Mouse (Mus musculus) heart, adult 2 months (tissue): ENCODE measurements around the gene Vps35l. TPM values are rescaled to one million over a fixed set of nuclear protein-coding genes. Genes with fewer than 3 reads are reported as not detected.

Source experiments
- DNase-seq, 2 experiments: peaks; one replicate each; pipeline ENCODE4 v3.0.0; 2021
- H3K27ac ChIP-seq: fragments of 200-600 bp; 2 replicates; pipeline ENCODE4 v1.8.1; 2022
- H3K27me3 ChIP-seq: fragments of 200-500 bp; 2 replicates; pipeline ENCODE4 v1.6.1; 2012; ENCODE audit warnings: mild to moderate bottlenecking, low read length, inconsistent platforms, mixed read lengths; ENCODE audit not compliant: control insufficient read depth, insufficient read depth
- H3K36me3 ChIP-seq: fragments of 200-500 bp; 2 replicates; pipeline ENCODE4 v1.6.1; 2012; ENCODE audit warnings: low read length, inconsistent platforms; ENCODE audit not compliant: control insufficient read depth, insufficient read depth
- H3K4me1 ChIP-seq: fragments of 200-500 bp; 2 replicates; pipeline ENCODE4 v1.6.1; 2011; ENCODE audit warnings: low read length; ENCODE audit not compliant: control insufficient read depth, insufficient read depth
- H3K4me3 ChIP-seq: fragments of 200-600 bp; 2 replicates; pipeline ENCODE4 v1.8.1; 2022
- H3K79me2 ChIP-seq: fragments of 200-500 bp; replicated peaks from 2 replicates; pipeline ENCODE4 v1.6.1; 2012; ENCODE audit warnings: mild to moderate bottlenecking, inconsistent platforms, low read length, moderate library complexity, mixed read lengths; ENCODE audit not compliant: control insufficient read depth, insufficient read depth
- H3K9ac ChIP-seq: fragments of 200-500 bp; 2 replicates; pipeline ENCODE4 v1.6.1; 2012; ENCODE audit warnings: low read depth, mild to moderate bottlenecking, control low read depth, inconsistent platforms, low read length, mixed read lengths
- CTCF ChIP-seq: fragments of 200-600 bp; IDR thresholded peaks from 2 replicates; pipeline ENCODE4 v1.8.1; 2022; ENCODE audit warnings: antibody characterized with exemption, mild to moderate bottlenecking, moderate library complexity
- EP300 ChIP-seq: fragments of 200-500 bp; IDR thresholded peaks from 2 replicates; pipeline ENCODE4 v1.6.1; 2011; ENCODE audit warnings: low read depth, low read length, control low read depth; ENCODE audit not compliant: insufficient read depth
- POLR2A ChIP-seq: fragments of 200-500 bp; IDR thresholded peaks from 2 replicates; pipeline ENCODE4 v1.6.1; 2011; ENCODE audit warnings: mild to moderate bottlenecking, low read depth, low read length, control low read depth; ENCODE audit not compliant: insufficient read depth
- WGBS: fragments of 180-500 bp; shearing (Covaris S2); methylation state at CpG from one replicate; pipeline ENCODE4 v1.1.7; 2018; 5-methylcytosine and 5-hydroxymethylcytosine counted together
- intact Hi-C: fragments of 180-260 bp; cut with DNase I; formaldehyde crosslinking; loops from one replicate; pipeline ENCODE4 v1.15.1; 2025
- polyA plus RNA-seq: library from polyadenylated mRNA; depleted of rRNA; stranded (reverse); fragments of >200 nt; gene quantifications from 2 replicates; pipeline ENCODE4 v1.2.3, GENCODE M21; 2012
- total RNA-seq, 2 experiments: library from RNA; stranded (reverse); gene quantifications; 2 replicates each; pipeline ENCODE4 v1.2.3; 2021

Vps35l gene
- total and polyA plus RNA-seq, 3 experiments = 21.0 to 26.5 (median 21.7) TPM

DNA sequence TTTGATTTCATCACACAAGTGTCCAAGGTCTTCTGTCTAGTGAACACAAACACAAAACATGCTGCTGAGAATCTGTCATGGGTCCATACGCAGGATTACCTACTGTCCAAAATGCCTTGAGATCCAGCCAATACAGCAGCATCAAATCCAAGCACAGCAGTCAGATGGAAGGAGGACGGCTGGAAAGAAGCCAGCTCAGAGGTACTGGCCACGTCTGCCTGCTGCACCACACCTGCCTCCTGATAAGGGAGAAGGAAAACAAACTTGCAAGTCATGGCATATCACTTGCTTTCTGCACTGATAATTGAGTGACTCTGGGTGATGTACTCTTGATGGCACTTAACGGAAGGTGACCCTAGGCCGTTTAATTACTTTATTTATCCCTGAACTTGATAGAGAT is 105.1 kb downstream of the Vps35l start:
- Histone ChIP-seq H3K4me1 (peaks cover 5% of the 10 kb centered on the region), H3K9ac (no peak overlapping the region), H3K36me3 (peaks cover 5% of the 10 kb centered on the region), H3K4me3 (no peak overlapping the region), H3K27ac (no peak overlapping the region), H3K27me3 (no peaks in the 10 kb centered on the region), H3K79me2 (no peaks in the 10 kb centered on the region)
- 59% methylated on average over 5 of the region's 5 CpGs for WGBS
- no peak for DNase-seq
- intact Hi-C loops = no loop called here
- TF ChIP-seq CTCF = no peak
- no peak for TF ChIP-seq POLR2A
- no peak for TF ChIP-seq EP300

DNA sequence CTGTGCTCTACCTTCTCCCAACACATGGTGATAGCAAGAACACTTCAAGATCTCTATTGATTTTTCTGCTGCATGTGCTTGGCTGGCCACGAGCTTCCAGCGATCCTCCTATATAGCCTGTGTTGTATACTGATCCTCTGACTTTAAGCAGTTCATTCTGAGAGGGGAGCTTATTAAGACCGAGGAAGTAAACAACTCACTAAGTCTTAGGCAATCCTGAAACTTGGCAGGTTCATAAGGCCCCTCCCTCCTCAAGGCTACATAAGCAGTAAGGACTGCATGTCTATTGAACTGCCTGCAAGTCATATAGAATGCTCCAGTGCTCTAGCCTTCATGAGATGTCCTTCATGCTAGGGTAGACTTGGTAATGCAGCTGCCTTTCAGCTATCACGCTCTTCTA is 106.3 kb downstream of the Vps35l start:
- intact Hi-C loops = no loop called here
- Histone ChIP-seq H3K36me3 (peaks cover 5% of the 10 kb centered on the region), H3K27ac (no peak overlapping the region), H3K9ac (no peak overlapping the region), H3K79me2 (no peaks in the 10 kb centered on the region), H3K4me3 (no peak overlapping the region), H3K4me1 (peaks cover 11% of the 10 kb centered on the region), H3K27me3 (no peaks in the 10 kb centered on the region)
- TF ChIP-seq EP300 = no peak
- TF ChIP-seq CTCF = no peak
- no peak for TF ChIP-seq POLR2A
- 87% methylated on average over 4 of the region's 4 CpGs for WGBS
- no peak for DNase-seq

- peaks cover 10% of the 10 kb centered on the region for H3K4me1 ChIP-seq
- H3K79me2 ChIP-seq = no peaks in the 10 kb centered on the region
- DNase-seq = no peak
- WGBS = 48% methylated on average over 10 of the region's 10 CpGs
- intact Hi-C loops = no loop called here
- peaks cover 9% of the 10 kb centered on the region for H3K36me3 ChIP-seq
- H3K27ac ChIP-seq = no peak overlapping the region
- no peak overlapping the region for H3K9ac ChIP-seq
- no peak for TF ChIP-seq EP300
- no peak for TF ChIP-seq POLR2A
- TF ChIP-seq CTCF = no peak
- no peak overlapping the region for H3K4me3 ChIP-seq
- H3K27me3 ChIP-seq = no peaks in the 10 kb centered on the region
Observed at GRCm38 (mm10) chr7:118848796-118849195, 108.8 kb downstream of the Vps35l start.

DNA sequence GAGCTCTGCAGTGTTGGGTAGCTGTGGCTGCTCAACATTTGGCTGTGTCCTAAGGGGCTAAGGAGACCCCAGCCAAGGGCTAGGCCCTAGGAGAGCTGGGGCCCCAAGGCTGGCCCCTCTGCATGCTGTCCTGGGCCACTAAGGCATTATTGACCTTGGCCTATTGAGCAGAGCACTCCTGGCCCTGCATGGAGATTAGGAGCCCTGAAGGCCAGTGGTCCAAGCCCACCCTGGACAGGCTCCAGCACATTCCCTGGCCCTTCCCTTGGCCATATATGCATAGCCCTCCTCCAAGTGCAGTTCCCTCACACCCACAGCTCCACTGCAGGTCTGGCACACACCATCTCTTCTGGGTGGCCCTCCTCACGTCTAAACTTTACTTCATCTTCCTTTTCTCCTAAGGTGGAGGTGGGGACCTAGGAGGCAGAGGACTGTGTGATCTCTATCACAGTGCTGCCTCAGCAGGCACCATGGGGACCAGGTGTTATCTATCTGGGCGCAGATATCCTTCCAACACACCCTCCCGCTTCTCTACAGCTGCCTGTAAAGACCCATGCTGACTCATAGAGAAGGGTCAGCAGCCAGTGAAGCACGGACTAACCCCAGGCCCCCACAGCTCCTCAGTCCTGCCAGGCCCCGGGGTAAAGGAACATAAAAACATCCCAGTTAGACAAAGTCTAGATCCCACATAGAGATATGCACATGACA is 109.7 kb downstream of the Vps35l start:
- WGBS = 77% methylated on average over 5 of the region's 5 CpGs
- Histone ChIP-seq H3K79me2 (no peaks in the 10 kb centered on the region), H3K4me1 (peaks cover 12% of the 10 kb centered on the region), H3K9ac (no peak overlapping the region), H3K4me3 (no peak overlapping the region), H3K27me3 (no peaks in the 10 kb centered on the region), H3K27ac (no peak overlapping the region), H3K36me3 (peaks cover 9% of the 10 kb centered on the region)
- no peak for TF ChIP-seq EP300
- no peak for TF ChIP-seq POLR2A
- no peak for TF ChIP-seq CTCF
- intact Hi-C loops = no loop called here
- DNase-seq = no peak

- H3K27ac ChIP-seq = no peak overlapping the region
- H3K9ac ChIP-seq = no peak overlapping the region
- intact Hi-C loops = no loop called here
- no peak overlapping the region for H3K4me3 ChIP-seq
- 27% methylated on average over 9 of the region's 9 CpGs for WGBS
- H3K36me3 ChIP-seq = peaks cover 9% of the 10 kb centered on the region
- H3K79me2 ChIP-seq = no peaks in the 10 kb centered on the region
- no peak for TF ChIP-seq CTCF
- no peak for TF ChIP-seq POLR2A
- TF ChIP-seq EP300 = no peak
- no peaks in the 10 kb centered on the region for H3K27me3 ChIP-seq
- H3K4me1 ChIP-seq = peaks cover 12% of the 10 kb centered on the region
- DNase-seq = peak; percentile 50 to 57
Observed at GRCm38 (mm10) chr7:118850676-118851290, 110.8 kb downstream of the Vps35l start.

- H3K4me1 ChIP-seq = peaks cover 13% of the 10 kb centered on the region
- H3K27me3 ChIP-seq = no peaks in the 10 kb centered on the region
- 27% methylated on average over 7 of the region's 7 CpGs for WGBS
- no peak overlapping the region for H3K4me3 ChIP-seq
- intact Hi-C loops = no loop called here
- DNase-seq = peak in 1 of 2 experiments; percentile 56
- H3K79me2 ChIP-seq = no peaks in the 10 kb centered on the region
- TF ChIP-seq EP300 (no peak), POLR2A (no peak), CTCF (no peak)
- no peak overlapping the region for H3K9ac ChIP-seq
- peaks cover 9% of the 10 kb centered on the region for H3K36me3 ChIP-seq
- H3K27ac ChIP-seq = no peak overlapping the region; the same call in 1 of the 2 replicates
Observed at GRCm38 (mm10) chr7:118851571-118851970, 111.5 kb downstream of the Vps35l start.
